Mouse (Mus musculus) olfactory bulb, adult 2 months (tissue): ENCODE results near the gene Nubpl.

ENCODE experiments used
- CTCF ChIP-seq: fragments of 200-500 bp; IDR thresholded peaks from 2 replicates; pipeline ENCODE4 v1.5.1; 2012; ENCODE audit warnings: low read depth, mild to moderate bottlenecking, low read length, moderate library complexity; ENCODE audit not compliant: insufficient read depth
- POLR2A ChIP-seq: fragments of 200-500 bp; IDR thresholded peaks from 2 replicates; pipeline ENCODE4 v1.6.1; 2012; ENCODE audit warnings: mild to moderate bottlenecking, low read depth, low read length, moderate library complexity; ENCODE audit not compliant: insufficient read depth

DNA sequence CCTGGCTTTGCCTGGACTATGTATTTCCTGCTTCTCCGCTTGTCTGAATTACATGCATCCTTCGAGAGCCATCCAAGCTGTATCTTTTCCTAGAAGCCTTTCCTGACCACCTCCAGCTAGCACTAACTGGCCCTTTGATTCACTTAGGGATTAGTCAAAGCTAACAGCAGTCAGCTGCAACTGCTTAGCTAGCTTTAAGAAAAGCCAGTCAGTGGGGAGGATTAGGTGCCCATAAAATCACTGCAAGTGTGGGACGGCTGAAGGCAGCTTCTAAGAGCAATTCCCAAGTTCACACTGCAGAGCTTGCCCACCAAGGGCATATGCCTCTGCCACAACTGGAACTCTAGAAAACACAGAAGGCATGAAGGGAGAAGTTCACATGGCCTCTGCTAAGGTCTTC, 252.7 kb downstream of the Nubpl start:
- TF ChIP-seq CTCF (no peak), POLR2A (no peak)
